Mouse (Mus musculus) retina, adult 2 months (tissue): Measurements from ENCODE around the gene Tef.
A peak's percentile ranks its signal among the peaks of the same experiment; 100 is the strongest.

Experiments used
- DNase-seq: peaks from one replicate; pipeline ENCODE4 v3.0.0-alpha.2; 2012; ENCODE audit warnings: low read depth, low spot score

Gene Tef

GRCm38 (mm10) chr15:81798421-81798820, 3.8 kb upstream of the Tef start:
- DNase-seq, result no peak

GRCm38 (mm10) chr15:81800391-81800790, 1.8 kb upstream of the Tef start:
- DNase-seq, result no peak

GRCm38 (mm10) chr15:81802941-81803351, 725 bp downstream of the Tef start:
- DNase-seq, result peak; percentile 56

- DNase-seq, result no peak
Measured at GRCm38 (mm10) chr15:81803425-81803951, 1.3 kb downstream of the Tef start.

- peak; percentile 50 for DNase-seq
Measured at GRCm38 (mm10) chr15:81804172-81804571, 2.0 kb downstream of the Tef start.

- DNase-seq, result no peak
Measured at GRCm38 (mm10) chr15:81804883-81805282, 2.7 kb downstream of the Tef start.

GRCm38 (mm10) chr15:81805624-81806023, 3.4 kb downstream of the Tef start:
- DNase-seq, result no peak

- DNase-seq, result no peak
Measured at GRCm38 (mm10) chr15:81806621-81807404, 4.6 kb downstream of the Tef start.

- DNase-seq, result no peak
Measured at GRCm38 (mm10) chr15:81808799-81809198, 6.6 kb downstream of the Tef start.

- DNase-seq, result no peak
Measured at GRCm38 (mm10) chr15:81809550-81809949, 7.3 kb downstream of the Tef start.

- peak; percentile 54 for DNase-seq
Measured at GRCm38 (mm10) chr15:81810150-81810549, 7.9 kb downstream of the Tef start.

- DNase-seq, result peak; percentile 98
Measured at GRCm38 (mm10) chr15:81810671-81811598, 8.7 kb downstream of the Tef start.

GRCm38 (mm10) chr15:81811599-81811996, 9.4 kb downstream of the Tef start:
- DNase-seq, result no peak

GRCm38 (mm10) chr15:81812287-81812686, 10.1 kb downstream of the Tef start:
- no peak for DNase-seq

GRCm38 (mm10) chr15:81812696-81813631, 10.7 kb downstream of the Tef start:
- DNase-seq, result no peak

GRCm38 (mm10) chr15:81813986-81814705, 11.9 kb downstream of the Tef start:
- DNase-seq, result no peak

- no peak for DNase-seq
Measured at GRCm38 (mm10) chr15:81814716-81815370, 12.6 kb downstream of the Tef start.

GRCm38 (mm10) chr15:81818404-81818803, 16.2 kb downstream of the Tef start:
- DNase-seq, result no peak

- DNase-seq, result no peak
Measured at GRCm38 (mm10) chr15:81822631-81823030, 20.4 kb downstream of the Tef start.

GRCm38 (mm10) chr15:81824832-81825231, 22.6 kb downstream of the Tef start:
- DNase-seq, result no peak
